Mouse (Mus musculus): Measurements from ENCODE around the gene Csrp2. TPM values are rescaled to one million over a fixed set of nuclear protein-coding genes. Genes with fewer than 3 reads are reported as not detected.

The Csrp2 gene
- 23.0 and 43.6 TPM in 2 replicates for polyA plus RNA-seq (2012; rRNA removed; ENCODE audit: low replicate concordance)

DNA sequence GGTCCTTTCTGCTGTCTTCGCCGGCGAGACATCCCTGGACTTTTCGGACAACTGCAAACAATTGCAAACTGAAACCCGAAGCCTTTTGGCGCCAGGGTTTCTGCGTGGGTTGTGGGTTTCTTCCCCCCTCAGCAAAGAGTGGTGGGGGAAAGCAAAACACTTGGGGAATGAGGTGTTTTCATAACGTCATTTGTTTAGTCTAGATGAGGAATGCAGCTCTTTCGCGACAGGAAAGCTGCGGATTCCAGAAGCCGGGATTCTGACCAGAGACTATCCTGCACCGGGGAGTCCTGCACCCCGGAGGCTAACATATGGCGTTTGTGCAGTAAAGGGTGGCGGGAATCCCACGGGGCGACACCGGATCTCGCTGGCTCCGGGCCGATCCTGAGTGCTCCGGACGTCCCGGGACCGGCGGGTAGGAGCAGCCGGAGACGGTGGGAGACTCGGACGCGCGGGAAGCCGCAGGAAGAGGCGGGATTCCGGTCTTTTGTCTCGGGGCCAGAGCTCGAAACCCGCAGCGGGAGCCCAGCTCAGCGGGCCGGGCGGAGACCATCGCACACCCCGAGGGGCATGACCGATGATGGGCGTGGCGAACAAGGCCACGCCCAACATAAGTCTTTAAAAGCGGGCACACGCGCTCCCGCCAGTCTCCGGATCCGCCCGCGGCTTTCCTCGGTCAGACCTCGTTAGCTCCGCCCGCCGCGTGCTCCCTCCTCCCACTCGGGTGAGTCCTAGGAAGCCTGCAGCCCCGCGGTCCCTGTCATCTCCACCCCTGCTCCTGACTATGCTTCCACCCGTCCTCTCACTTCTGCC, at the start of gene Csrp2:
Csrp2 (plus strand) TSS at position 259 of the 813 bp plus-strand sequence.

Other genes starting within 250 kb of the Csrp2 start
- gene E2f7, start 174.3 kb upstream of the Csrp2 start, polyA plus RNA-seq (2012; rRNA removed; ENCODE audit: low replicate concordance): 0.21 and 0.48 TPM in 2 replicates
- 2.4 and 2.8 TPM in 2 replicates for gene Zdhhc17, start 90.4 kb downstream of the Csrp2 start, polyA plus RNA-seq (2012; rRNA removed; ENCODE audit: low replicate concordance)
- gene Osbpl8, start 245.0 kb downstream of the Csrp2 start, polyA plus RNA-seq (2012; rRNA removed; ENCODE audit: low replicate concordance): 0.23 and 0.48 TPM in 2 replicates